Mouse (Mus musculus) bone marrow macrophage, adult 2 months (primary cell): ENCODE measurements around the gene E130218I03Rik.

Experiments
- CTCF ChIP-seq: IDR thresholded peaks from 2 replicates; pipeline ENCODE4 v1.5.1; 2012; ENCODE audit warnings: low read depth, mild to moderate bottlenecking, low read length, moderate library complexity
- POLR2A ChIP-seq: IDR thresholded peaks from 2 replicates; pipeline ENCODE4 v1.6.1; 2012; ENCODE audit warnings: mild to moderate bottlenecking, low read depth, low read length, borderline replicate concordance

DNA sequence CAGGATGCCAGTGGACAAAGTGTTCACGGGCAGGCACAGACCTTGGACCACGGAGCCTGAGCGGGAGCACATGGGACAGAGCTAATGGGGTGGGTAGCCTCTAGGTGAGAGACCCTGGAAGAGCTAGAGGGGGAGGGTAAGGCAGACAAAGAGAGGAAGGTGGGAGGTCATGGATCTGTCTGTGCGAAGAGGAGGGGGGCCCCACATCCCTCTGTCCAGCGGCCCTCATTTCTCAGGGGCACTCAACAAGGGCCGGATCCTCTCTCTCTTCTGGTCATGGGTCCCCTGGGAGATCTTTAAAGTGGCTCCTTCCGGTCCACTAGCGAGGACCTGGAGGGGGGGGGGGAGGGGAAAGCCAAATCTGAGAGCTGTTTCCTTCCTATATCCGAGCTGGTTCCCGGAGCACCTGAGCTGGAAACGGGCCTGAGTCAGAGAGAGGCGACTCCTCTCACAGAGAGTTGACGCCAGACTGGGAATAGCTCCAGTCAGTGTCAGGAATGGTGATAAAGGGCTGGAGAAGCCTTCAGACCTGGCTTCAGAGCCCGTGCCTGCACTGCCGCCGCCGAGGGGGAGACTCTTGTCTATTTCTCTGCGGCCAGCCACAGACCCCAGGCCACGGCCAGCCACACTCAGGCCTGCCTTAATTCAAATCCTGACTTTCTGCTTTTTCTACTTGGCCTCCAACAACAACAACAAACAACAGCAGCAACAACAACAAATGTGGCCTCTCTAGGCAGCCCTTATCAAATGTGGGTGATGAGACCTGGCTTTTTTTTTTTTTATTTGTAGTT, 13.1 kb downstream of the E130218I03Rik start:
- TF ChIP-seq CTCF = no peak
- no peak for TF ChIP-seq POLR2A
